Mouse (Mus musculus): Measurements from ENCODE around the gene Tmem164.
A peak's percentile ranks its signal among the peaks of the same experiment; 100 is the strongest.

Gene Tmem164

GRCm38 (mm10) chrX:142685676-142686075 is 4.5 kb downstream of the Tmem164 start:
- DNase-seq (ENCODE audit: inconsistent age in 2 of 2, low spot score in 1 of 2), result no peak

DNA sequence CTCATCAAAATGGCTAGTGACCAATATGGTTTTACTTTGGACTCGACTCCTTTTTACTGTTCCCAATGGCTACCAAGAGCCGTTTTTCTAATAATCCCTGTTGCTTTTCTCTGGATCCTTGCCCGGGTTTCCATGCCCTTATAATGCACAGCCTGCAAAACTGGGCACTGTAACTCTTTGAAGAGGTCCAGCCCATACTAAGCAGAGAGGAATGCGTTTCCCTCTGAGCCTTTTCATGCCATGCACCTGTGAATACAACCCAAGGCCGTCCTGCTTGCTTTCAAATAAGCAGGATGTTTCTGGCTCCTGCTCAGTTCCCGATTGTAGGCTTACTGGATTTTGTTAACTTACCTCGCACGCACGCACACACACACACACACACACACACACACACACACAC is 7.3 kb downstream of the Tmem164 start:
- no peak for DNase-seq (ENCODE audit: inconsistent age in 2 of 2, low spot score in 1 of 2)

GRCm38 (mm10) chrX:142693256-142693655 is 12.1 kb downstream of the Tmem164 start:
- DNase-seq (ENCODE audit: inconsistent age in 2 of 2, low spot score in 1 of 2), result no peak

DNA sequence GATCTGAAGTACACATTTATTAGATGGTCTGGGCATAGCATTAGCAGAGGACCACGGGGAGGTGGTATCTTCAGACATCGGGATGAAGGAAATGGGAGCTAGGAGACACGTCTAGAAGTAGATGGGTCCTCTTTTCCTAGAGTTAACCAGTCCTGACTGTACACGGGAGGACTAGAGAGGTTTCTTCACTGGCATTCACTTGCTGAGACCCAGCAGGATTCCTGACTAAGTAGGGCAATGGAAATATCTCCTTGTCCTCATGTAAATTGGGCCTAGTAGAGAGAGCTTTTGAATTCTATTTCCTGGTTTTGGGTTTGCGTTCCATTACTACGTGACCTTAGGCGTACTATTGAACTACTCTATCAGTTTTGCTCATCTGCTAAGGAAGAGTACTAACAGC is 13.1 kb downstream of the Tmem164 start:
- DNase-seq (ENCODE audit: inconsistent age in 2 of 2, low spot score in 1 of 2), result no peak

GRCm38 (mm10) chrX:142694856-142695255 is 13.7 kb downstream of the Tmem164 start:
- no peak for DNase-seq (ENCODE audit: inconsistent age in 2 of 2, low spot score in 1 of 2)

GRCm38 (mm10) chrX:142696789-142697188 is 15.6 kb downstream of the Tmem164 start:
- no peak for DNase-seq (ENCODE audit: inconsistent age in 2 of 2, low spot score in 1 of 2)

- DNase-seq (ENCODE audit: inconsistent age in 2 of 2, low spot score in 1 of 2), result peak in 1 of 2 experiments; percentile 16
These were observed 16.5 kb downstream of the Tmem164 start for GRCm38 (mm10) chrX:142697545-142698204.

DNA sequence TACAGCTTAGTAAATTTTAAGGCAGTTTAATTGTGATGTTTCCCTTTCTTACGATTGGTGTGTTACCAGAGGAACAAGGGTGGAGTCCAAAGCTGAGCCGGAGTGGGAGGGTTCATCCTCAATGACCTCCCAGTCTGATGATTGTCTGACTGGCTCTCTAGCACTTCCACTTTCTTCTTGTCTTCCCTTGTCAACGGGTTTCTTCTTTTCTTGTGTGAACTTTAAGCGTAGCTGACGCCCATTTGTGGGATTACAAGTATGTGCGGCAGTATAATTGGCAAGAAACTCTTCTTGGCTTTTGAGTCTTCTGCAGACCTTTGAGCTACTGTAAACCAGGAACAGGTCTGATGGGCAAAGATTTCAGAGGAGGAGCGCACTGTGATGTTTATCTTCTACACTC is 17.0 kb downstream of the Tmem164 start:
- DNase-seq (ENCODE audit: inconsistent age in 2 of 2, low spot score in 1 of 2), result no peak

DNA sequence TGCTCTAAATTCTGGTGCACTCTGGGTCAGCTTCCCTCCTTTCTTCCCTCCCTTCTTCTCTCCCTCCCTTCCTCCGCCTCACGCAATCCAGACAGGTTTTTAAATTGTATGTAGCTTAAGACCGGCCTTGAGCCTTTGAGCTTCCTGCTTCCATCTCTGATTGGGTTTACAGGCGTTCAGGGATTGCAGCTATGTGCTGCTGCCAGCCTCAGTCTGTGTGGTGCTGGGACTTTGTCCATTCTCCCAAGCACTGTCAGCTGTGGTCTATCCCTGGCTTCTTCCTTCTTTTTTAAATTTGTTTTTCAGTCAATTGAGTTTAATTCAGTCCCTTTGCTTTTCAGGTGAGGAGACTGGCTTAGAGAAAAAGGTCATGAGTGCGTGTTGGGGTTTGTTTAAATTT is 20.9 kb downstream of the Tmem164 start:
- no peak for DNase-seq (ENCODE audit: inconsistent age in 2 of 2, low spot score in 1 of 2)

GRCm38 (mm10) chrX:142702566-142702965 is 21.4 kb downstream of the Tmem164 start:
- peak in 1 of 2 experiments; percentile 62 for DNase-seq (ENCODE audit: inconsistent age in 2 of 2, low spot score in 1 of 2)

DNA sequence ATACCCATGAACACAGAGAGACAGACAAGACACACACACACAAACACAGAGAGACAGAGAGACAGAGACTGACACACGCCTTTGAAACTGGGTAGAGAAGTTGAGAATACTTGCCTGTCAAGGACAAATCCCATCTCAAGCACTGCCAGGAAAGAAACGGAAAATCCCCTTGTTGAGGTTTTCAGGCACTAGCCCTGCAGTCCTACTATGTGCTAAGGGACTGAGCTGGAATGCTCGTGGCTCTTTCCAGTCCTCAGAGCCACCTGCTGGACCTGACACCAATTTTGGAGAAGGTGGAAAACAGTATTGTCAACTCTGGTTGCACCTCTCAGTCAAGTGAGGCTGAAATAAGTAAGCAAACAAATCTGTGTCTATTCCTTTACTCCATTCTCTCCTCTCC is 22.7 kb downstream of the Tmem164 start:
- no peak for DNase-seq (ENCODE audit: inconsistent age in 2 of 2, low spot score in 1 of 2)

GRCm38 (mm10) chrX:142708257-142708656 is 27.1 kb downstream of the Tmem164 start:
- DNase-seq (ENCODE audit: inconsistent age in 2 of 2, low spot score in 1 of 2), result no peak

- no peak for DNase-seq (ENCODE audit: inconsistent age in 2 of 2, low spot score in 1 of 2)
These were observed 34.8 kb downstream of the Tmem164 start for GRCm38 (mm10) chrX:142716014-142716413.

DNA sequence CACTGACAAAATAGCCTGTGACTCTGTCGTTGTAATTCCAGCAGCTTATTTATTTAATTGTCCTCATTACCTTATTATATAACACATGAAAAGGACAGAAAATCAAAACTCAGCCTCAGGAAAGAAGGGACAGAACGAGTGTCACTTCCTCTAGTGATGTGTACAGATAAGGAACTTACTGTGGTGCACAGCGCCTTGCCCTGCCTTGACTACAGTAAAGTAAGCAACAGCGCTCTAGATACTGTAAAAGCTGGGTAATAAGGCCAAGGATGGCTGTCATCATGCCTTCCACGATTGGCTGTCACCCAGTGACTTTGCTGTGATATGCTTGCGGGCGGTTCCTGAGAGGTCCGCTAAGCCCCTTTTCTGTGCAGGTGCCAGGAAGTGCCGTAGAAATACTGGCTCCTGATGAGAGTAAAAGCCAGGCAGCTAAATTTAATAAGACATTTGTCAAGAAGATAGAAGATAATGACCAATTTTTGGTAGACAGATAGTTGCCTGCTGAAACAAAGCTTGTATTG is 36.8 kb downstream of the Tmem164 start:
- no peak for DNase-seq (ENCODE audit: inconsistent age in 2 of 2, low spot score in 1 of 2)

DNA sequence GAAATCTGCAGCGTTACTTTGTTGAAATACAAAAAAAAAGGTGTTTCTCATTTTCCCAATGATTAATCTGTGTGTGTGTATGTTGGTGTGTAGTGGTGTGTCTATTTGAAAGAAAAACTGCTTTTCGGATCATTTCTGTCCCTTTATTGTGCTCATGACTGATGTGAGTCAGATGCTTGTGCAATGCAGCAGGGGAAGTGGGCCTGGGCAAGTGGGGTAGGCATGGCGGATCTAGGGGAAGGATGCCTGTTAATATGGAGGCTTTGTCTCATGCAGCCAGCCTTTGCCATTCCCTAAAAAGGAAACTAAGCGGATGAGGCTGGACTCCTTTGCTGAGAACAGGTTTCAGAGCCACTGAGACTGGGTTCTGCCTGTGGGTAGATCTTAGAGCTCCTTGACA is 37.6 kb downstream of the Tmem164 start:
- no peak for DNase-seq (ENCODE audit: inconsistent age in 2 of 2, low spot score in 1 of 2)

DNA sequence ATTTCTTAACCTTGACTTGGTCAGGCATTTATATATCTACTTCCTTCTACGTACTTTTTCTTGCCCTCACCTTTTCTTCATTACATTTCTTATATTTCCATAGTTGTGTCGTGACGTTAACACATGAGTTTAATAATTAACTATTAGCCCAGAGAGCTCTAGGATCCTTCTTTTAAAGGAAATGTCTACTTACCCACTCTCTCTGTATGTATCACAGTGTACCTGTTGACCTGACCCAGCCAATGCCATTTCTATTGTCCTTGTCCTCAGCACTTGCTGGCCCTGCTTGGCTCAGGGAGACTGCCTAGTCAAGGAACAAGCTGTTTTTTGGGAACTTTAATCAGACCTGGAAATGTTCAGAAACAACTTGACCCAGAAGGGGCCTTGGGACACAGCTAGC is 40.7 kb downstream of the Tmem164 start:
- no peak for DNase-seq (ENCODE audit: inconsistent age in 2 of 2, low spot score in 1 of 2)

DNA sequence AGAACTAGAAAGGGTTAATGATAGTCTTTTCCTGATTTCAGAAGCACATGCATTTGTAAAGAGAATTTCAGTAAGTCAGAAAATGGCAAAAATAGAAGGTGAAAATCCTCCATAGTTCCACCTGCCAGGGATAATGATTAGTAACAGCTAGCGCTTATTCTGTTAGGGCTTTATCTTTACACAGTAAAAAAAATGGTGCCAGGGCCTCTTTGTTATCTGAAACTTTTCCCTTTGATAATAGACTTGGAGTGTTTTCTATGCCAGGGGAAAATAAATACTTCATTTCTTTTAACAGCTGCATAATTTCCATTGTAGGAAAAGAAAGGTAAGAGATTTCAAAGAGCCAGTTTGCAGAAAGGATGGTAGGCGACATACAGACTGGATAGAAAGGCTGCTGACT is 43.0 kb downstream of the Tmem164 start:
- no peak for DNase-seq (ENCODE audit: inconsistent age in 2 of 2, low spot score in 1 of 2)

DNA sequence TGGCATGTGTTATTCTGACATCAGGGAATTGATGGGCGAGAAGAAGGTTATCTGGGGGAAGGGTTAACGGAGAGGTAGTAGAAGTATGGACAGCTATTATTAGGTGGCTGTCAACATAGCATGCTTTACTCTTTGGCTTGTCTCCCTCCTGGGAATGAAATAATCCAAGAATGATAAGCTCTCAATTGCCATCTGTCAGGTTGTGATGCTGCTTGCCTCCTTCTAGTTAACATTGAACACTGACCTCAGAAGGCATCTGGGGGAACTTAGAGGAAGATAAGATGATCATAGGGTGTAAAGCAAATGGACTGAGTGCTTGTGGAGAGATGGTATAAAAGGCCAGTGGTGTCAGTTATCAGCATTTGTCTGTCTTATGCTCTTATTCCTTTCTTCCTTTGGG is 44.4 kb downstream of the Tmem164 start:
- no peak for DNase-seq (ENCODE audit: inconsistent age in 2 of 2, low spot score in 1 of 2)

DNA sequence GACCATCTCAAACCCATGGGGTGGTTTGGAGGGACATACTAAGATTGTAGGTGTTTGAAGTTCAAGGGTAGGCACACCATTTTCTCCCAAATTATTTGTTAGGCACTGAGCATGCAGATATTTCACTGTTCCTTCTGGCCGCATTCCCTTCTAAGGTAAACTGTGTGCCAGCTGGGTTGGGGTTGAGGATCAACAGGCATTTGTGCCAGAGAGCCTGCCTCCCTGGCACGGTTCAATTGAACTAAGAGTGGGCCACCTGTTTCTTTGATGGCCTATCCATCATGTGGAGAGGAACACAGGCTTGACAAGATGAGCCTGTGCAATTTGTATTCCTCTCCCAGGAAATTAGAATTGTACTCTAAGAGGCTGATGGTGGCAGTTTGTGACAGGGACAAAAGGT is 45.1 kb downstream of the Tmem164 start:
- no peak for DNase-seq (ENCODE audit: inconsistent age in 2 of 2, low spot score in 1 of 2)

GRCm38 (mm10) chrX:142727847-142728246 is 46.6 kb downstream of the Tmem164 start:
- DNase-seq (ENCODE audit: inconsistent age in 2 of 2, low spot score in 1 of 2), result no peak

GRCm38 (mm10) chrX:142729040-142729439 is 47.8 kb downstream of the Tmem164 start:
- DNase-seq (ENCODE audit: inconsistent age in 2 of 2, low spot score in 1 of 2), result no peak

DNA sequence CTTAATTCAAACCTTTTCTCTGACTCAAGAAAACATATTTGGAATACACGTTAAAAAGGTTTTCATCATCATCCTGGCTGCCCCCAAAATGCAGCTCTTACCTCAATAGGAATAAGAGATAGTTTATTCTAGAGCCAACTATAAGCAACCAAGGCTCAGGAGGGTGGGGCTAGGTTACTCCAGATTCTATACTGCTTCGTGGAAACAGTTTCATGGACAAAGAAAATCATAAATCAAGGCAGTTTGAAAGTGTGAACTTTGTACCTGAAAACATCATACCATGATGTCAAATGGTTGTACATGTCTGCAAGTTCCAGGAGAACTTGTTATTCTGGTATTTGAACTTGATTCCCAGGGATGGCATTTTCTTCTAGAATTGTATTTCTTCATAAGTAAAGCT is 48.3 kb downstream of the Tmem164 start:
- no peak for DNase-seq (ENCODE audit: inconsistent age in 2 of 2, low spot score in 1 of 2)

DNA sequence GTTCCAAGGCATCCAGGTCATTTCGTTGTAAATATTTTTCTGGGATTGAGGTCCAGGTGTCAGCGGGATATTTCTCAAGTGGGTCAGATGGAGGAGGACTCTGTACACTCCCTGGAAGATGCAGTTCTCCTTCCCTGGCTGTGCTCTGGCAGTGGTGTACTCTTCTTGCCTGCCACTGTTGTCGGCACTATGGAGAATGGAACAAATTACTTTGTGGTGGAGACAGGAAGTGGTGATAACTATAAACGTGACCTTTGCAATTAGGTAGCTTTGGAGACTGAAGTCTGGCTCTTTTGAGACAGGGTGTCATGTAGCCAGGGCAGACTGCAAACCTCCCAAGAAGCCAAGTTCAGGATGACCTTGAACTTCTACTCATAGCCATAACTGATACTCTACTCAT is 55.9 kb downstream of the Tmem164 start:
- peak in 1 of 2 experiments; percentile 54 for DNase-seq (ENCODE audit: inconsistent age in 2 of 2, low spot score in 1 of 2)

Data from adrenal gland, adult (tissue).